Mouse (Mus musculus) G1E (cell line): ENCODE measurements around the gene Rpl41.

Experiments used
- CTCF ChIP-seq: IDR thresholded peaks from 2 replicates; pipeline ENCODE4 v1.5.1; 2012; ENCODE audit warnings: low read depth, low read length, inconsistent platforms, mixed read lengths
- GATA1 ChIP-seq: IDR thresholded peaks from 2 replicates; pipeline ENCODE4 v1.6.1; 2012; ENCODE audit warnings: borderline replicate concordance, low read length, inconsistent platforms, mixed read lengths
- GATA2 ChIP-seq: IDR thresholded peaks from 2 replicates; pipeline ENCODE4 v1.6.1; 2012; ENCODE audit warnings: low read depth, low read length, inconsistent platforms, borderline replicate concordance
- POLR2AphosphoS5 ChIP-seq: IDR thresholded peaks from 2 replicates; pipeline ENCODE4 v1.6.1; 2012; ENCODE audit warnings: low read depth, low read length, inconsistent platforms; ENCODE audit not compliant: insufficient replicate concordance
- TAL1 ChIP-seq: conservative IDR thresholded peaks from 2 replicates; pipeline ENCODE4 v1.6.1; 2012; ENCODE audit warnings: low read depth, low read length, inconsistent platforms, mixed read lengths

DNA sequence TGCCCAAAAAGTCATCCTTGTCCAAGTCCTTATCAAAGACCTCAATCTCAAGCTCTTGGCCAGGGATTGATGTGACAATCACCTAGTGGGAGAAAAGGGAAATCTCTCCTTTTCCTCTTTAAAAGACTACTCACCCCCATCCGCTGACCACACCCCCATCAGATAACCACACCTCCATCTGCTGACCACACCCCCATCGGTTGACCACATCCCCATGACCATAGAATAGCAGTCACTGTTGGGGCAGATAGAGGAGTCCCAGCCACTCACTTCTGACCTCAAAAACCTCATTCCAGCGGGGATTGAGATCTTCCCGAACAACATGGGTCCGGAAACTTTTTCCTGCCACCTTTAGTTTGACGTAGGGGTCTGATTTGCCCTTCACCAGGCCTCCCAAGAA is 32.4 kb downstream of the Rpl41 start:
- TF ChIP-seq CTCF (no peak), GATA1 (no peak), GATA2 (no peak), TAL1 (no peak), POLR2AphosphoS5 (no peak)
